Mouse (Mus musculus): ENCODE results near the gene 1700003E16Rik. TPM values are rescaled to one million over a fixed set of nuclear protein-coding genes. Genes with fewer than 3 reads are reported as not detected.

Gene 1700003E16Rik
- polyA plus RNA-seq, 1 experiment from 2014 or later, result 9.4 TPM

DNA sequence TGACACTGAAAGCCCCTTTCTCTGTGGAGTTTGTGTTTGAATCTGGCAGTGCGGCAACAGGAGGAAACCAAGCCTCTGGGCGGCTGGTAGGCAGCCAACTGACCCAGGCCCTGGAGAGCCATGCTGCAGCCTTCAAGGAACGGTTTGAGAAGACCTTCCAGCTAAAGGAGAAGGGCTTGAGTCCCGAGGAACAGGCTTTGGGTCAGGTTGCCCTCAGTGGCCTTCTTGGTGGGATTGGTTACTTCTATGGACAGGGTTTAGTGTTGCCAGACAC lies 39.1 kb upstream of the 1700003E16Rik start:
- H3K36me3 ChIP-seq (ENCODE audit: control insufficient read depth, insufficient read depth), result peaks cover 13% of the 10 kb centered on the region; the same call in 1 of the 2 replicates
- H3K4me3 ChIP-seq (replicated peaks; ENCODE audit: low read length), result no peak overlapping the region
- H3K27me3 ChIP-seq (replicated peaks; ENCODE audit: control insufficient read depth, insufficient read depth, low read length), result no peaks in the 10 kb centered on the region
- no peak overlapping the region for H3K4me2 ChIP-seq (ENCODE audit: low read length)
- H3K9ac ChIP-seq (replicated peaks; ENCODE audit: low read depth, low read length), result no peak overlapping the region
- WGBS, result 83% methylated on average over 4 of the region's 4 CpGs
- no peaks in the 10 kb centered on the region for H3K9me3 ChIP-seq (ENCODE audit: control insufficient read depth, low read length)
- H3K4me1 ChIP-seq (replicated peaks; ENCODE audit: control insufficient read depth, insufficient read depth, low read length), result peaks cover 37% of the 10 kb centered on the region
- H3K27ac ChIP-seq (ENCODE audit: low read length), result no peak overlapping the region
- no peak for ATAC-seq

DNA sequence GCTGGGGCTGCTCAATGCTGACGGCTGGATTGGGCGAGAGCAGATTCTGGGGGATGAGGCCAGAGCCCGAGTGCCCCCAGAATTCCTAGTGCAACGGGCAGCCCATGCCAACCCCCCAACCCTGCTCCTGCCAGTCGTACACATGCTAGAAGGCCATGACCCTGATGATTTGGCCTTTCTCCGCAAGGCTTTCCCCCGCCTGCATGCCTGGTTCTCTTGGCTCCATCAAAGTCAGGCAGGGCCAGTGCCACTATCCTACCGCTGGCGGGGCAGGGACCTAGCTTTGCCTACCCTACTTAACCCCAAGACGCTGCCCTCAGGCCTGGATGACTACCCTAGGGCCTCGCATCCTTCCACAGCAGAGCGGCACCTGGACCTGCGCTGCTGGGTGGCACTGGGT lies 38.6 kb upstream of the 1700003E16Rik start:
- ATAC-seq, result no peak
- 91% methylated on average over 13 of the region's 13 CpGs for WGBS
- Histone ChIP-seq H3K27ac (ENCODE audit: low read length) (no peak overlapping the region), H3K9ac (replicated peaks; ENCODE audit: low read depth, low read length) (no peak overlapping the region), H3K27me3 (replicated peaks; ENCODE audit: control insufficient read depth, insufficient read depth, low read length) (no peaks in the 10 kb centered on the region), H3K9me3 (ENCODE audit: control insufficient read depth, low read length) (no peaks in the 10 kb centered on the region), H3K4me3 (replicated peaks; ENCODE audit: low read length) (no peak overlapping the region), H3K36me3 (ENCODE audit: control insufficient read depth, insufficient read depth) (peaks cover 13% of the 10 kb centered on the region; the same call in 1 of the 2 replicates), H3K4me1 (replicated peaks; ENCODE audit: control insufficient read depth, insufficient read depth, low read length) (peaks cover 41% of the 10 kb centered on the region), H3K4me2 (ENCODE audit: low read length) (no peak overlapping the region)

DNA sequence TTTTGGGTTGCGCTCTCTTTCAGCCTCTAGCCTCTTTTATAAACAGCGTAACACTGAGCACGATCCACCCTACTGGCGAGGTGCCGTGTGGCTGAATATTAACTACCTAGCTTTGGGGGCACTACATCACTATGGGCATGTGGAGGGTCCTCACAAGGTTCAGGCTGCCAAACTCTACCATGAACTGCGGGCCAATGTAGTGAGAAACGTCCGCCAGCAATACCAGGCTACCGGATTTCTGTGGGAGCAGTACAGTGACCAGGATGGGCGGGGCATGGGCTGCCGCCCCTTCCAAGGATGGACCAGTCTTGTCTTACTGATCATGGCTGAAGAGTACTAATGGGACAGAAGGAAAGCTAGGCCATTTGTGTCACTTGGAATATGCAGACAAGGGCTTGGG lies 37.8 kb upstream of the 1700003E16Rik start:
- H3K4me2 ChIP-seq (ENCODE audit: low read length), result no peak overlapping the region
- 78% methylated on average over 11 of the region's 11 CpGs for whole genome bisulfite sequencing
- peaks cover 13% of the 10 kb centered on the region; the same call in 1 of the 2 replicates for H3K36me3 ChIP-seq (ENCODE audit: control insufficient read depth, insufficient read depth)
- no peak overlapping the region for H3K9ac ChIP-seq (replicated peaks; ENCODE audit: low read depth, low read length)
- H3K27me3 ChIP-seq (replicated peaks; ENCODE audit: control insufficient read depth, insufficient read depth, low read length), result no peaks in the 10 kb centered on the region
- peaks cover 47% of the 10 kb centered on the region for H3K4me1 ChIP-seq (replicated peaks; ENCODE audit: control insufficient read depth, insufficient read depth, low read length)
- H3K27ac ChIP-seq (ENCODE audit: low read length), result no peak overlapping the region
- no peak for ATAC-seq
- no peak overlapping the region for H3K4me3 ChIP-seq (replicated peaks; ENCODE audit: low read length)
- H3K9me3 ChIP-seq (ENCODE audit: control insufficient read depth, low read length), result no peaks in the 10 kb centered on the region

DNA sequence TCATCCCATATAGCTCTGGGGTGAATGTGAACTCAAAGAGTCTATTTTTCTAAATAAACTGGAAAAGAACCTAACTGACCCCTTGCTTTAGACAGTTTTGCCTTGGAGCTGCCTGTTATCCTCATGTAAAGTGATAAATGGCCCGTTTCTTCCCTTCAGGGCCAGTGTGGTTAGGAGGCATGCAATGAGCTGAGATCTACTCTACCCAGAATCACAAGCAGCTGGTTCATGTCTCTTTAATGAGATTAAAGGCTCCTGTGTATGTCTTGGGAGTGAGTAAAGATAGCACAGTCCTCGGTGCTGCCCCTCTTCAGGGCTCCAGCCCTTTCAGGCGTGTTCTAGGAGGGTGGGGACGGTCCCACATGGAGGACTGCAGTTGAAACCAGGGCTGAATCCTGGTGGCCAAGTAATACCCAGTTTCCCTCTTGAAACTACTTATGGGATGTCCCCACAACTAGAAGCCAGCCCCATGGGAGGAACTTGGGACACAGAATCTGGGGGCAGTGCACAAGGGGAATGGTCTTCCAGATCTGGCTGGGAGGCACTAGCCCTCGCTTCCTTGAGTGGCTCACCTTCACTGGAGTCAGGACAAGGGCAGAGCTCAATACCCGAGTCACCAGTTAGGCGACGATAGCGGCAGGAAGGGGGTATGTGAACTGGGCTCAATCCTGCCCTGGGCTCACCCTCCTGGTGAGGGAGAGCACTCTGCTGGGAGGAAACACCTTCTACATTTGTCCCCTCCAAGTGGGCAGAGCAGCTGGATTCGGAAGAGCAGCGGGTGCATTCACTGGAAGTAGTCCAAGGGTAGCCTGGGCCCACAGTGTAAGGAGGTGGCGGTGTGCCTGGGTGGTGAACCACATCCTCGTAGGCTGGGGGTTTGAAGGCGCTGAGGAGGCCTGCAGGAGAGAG lies 37.1 kb upstream of the 1700003E16Rik start:
- H3K27ac ChIP-seq (ENCODE audit: low read length), result no peak overlapping the region
- no peak overlapping the region; the same call in 1 of the 2 replicates for H3K4me2 ChIP-seq (ENCODE audit: low read length)
- no peaks in the 10 kb centered on the region for H3K9me3 ChIP-seq (ENCODE audit: control insufficient read depth, low read length)
- no peaks in the 10 kb centered on the region for H3K27me3 ChIP-seq (replicated peaks; ENCODE audit: control insufficient read depth, insufficient read depth, low read length)
- 83% methylated on average over 14 of the region's 14 CpGs for WGBS
- H3K4me3 ChIP-seq (replicated peaks; ENCODE audit: low read length), result no peak overlapping the region
- no peak for ATAC-seq
- H3K36me3 ChIP-seq (ENCODE audit: control insufficient read depth, insufficient read depth), result peaks cover 13% of the 10 kb centered on the region; the same call in 1 of the 2 replicates
- H3K9ac ChIP-seq (replicated peaks; ENCODE audit: low read depth, low read length), result no peak overlapping the region; the same call in 1 of the 2 replicates
- H3K4me1 ChIP-seq (replicated peaks; ENCODE audit: control insufficient read depth, insufficient read depth, low read length), result peaks cover 54% of the 10 kb centered on the region

DNA sequence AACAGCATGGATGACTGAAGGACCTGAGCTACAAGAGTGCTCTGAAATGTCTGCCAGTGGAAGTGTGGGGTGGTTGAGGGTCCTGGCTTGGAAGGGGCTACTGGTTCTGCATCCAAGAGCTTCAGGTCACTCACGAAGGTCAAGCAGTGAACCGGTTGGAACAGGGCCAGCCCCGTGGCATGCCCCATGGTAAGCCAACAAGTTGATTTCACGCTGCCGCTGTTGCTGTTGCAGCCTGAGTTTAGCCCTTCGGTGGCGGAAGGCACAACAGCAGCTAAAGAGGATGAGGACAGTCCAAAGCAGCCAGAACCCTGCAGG lies 36.5 kb upstream of the 1700003E16Rik start:
- Histone ChIP-seq H3K4me1 (replicated peaks; ENCODE audit: control insufficient read depth, insufficient read depth, low read length) (peaks cover 55% of the 10 kb centered on the region), H3K9me3 (ENCODE audit: control insufficient read depth, low read length) (no peaks in the 10 kb centered on the region), H3K36me3 (ENCODE audit: control insufficient read depth, insufficient read depth) (peaks cover 13% of the 10 kb centered on the region; the same call in 1 of the 2 replicates), H3K27ac (ENCODE audit: low read length) (no peak overlapping the region), H3K9ac (replicated peaks; ENCODE audit: low read depth, low read length) (peak overlapping the region; percentile 97), H3K27me3 (replicated peaks; ENCODE audit: control insufficient read depth, insufficient read depth, low read length) (no peaks in the 10 kb centered on the region), H3K4me2 (ENCODE audit: low read length) (peak overlapping the region; percentile 79), H3K4me3 (replicated peaks; ENCODE audit: low read length) (no peak overlapping the region)
- ATAC-seq, result no peak
- 86% methylated on average over 7 of the region's 7 CpGs for whole genome bisulfite sequencing

DNA sequence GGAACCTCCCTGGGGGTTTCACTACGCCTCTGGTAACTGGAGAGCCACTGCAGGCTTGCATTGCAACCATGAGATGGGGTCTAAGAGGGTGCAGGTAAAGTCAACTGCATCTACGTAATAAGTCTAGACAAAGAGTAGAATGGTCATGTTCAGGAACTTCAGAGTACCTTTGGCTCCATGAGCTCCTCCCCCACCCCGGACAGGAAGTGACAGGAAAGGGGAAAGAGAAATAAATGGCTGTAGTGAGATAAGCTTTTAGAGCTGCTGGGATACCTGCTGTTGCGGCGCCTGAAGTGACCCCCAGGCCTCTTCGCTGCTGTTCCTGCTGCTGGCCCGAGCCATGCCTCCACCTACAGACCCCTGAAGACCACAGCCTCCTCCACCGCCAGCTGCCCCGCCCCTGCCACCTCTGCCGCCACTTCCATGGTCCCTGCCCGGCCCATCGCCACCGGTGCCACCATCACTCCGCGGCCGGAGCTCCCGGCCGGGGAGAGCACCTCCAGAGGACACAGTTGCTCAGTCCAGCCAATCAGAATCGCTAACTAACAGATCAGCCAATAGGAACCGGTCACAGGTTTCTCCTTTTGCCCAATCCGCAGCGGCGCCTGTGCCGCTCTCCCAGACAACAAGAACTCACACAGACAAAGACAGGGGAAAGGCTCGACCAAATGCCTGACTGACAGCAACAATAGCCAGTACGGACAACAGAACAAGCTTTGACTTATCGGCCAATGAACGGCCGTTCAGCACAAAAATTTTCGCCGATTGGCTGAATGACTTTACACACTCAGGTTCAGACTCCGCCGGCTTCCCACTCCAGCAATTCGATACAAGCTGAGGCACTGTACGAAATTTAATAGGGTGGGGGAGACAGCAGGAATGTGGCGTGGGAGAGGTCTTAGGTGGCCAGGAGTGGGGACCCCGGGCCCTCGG lies 35.0 kb upstream of the 1700003E16Rik start, which contains the start of gene Wbp1:
Gene Wbp1, minus strand, starts transcription at position 630 of the 933 bp plus-strand sequence.
- peak within 1 kb of the TSS; percentile 98 for H3K27ac ChIP-seq (ENCODE audit: low read length)
- ATAC-seq, result peak; percentile 96
- H3K9ac ChIP-seq (replicated peaks; ENCODE audit: low read depth, low read length), result peak within 1 kb of the TSS; percentile 97
- peaks cover 13% of the 10 kb centered on the region; the same call in 1 of the 2 replicates for H3K36me3 ChIP-seq (ENCODE audit: control insufficient read depth, insufficient read depth)
- WGBS, result under 1% methylated on average over 38 of the region's 38 CpGs
- H3K27me3 ChIP-seq (replicated peaks; ENCODE audit: control insufficient read depth, insufficient read depth, low read length), result no peaks in the 10 kb centered on the region
- H3K4me1 ChIP-seq (replicated peaks; ENCODE audit: control insufficient read depth, insufficient read depth, low read length), result peaks cover 48% of the 10 kb centered on the region
- H3K4me2 ChIP-seq (ENCODE audit: low read length), result peak within 1 kb of the TSS; percentile 98
- H3K9me3 ChIP-seq (ENCODE audit: control insufficient read depth, low read length), result no peaks in the 10 kb centered on the region
- peak within 1 kb of the TSS; percentile 86 for H3K4me3 ChIP-seq (replicated peaks; ENCODE audit: low read length)

DNA sequence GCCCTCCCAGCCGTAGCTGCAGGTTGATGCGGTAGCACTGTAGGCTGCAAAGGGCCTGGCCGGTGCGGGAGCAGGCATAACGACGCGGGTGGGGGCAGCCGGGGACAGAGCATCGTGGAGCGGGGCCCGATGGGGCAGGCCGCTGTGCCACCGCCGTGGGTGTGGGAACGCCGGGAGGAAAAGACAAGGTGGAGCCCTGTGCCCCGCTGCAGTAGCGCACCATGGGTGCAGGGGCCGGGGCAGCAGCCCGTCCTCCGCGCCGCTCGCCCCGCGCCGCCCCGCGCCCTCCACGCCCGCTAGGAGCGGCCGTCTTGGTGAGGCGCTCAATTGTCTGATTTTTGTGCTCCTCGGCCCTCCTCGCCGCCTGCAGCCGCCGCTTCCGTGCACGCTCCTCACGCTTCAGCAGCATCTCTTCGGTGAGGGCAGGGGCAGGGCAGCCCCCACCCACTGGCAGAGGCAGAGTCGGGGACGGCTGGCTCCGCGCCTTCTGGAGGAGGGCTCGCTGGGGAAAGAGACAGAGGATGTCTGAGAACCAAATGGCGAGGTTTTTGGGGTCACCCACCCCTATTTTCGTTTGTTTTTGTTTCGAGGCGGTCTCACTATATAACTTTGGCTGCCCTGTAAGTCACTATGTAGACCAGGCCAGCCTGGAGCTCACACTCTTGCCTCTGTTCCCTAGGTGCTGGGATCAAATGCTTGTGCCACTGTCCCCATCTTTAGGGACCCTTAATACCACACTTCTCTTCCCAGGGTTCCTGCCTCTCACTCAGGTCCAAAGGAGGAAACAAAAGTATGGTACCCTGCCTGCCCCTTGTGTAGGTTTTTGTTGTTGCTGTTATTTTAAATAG lies 34.1 kb upstream of the 1700003E16Rik start:
- peak; percentile 49 for ATAC-seq
- no peaks in the 10 kb centered on the region for H3K9me3 ChIP-seq (ENCODE audit: control insufficient read depth, low read length)
- peak overlapping the region; percentile 98 for H3K27ac ChIP-seq (ENCODE audit: low read length)
- peaks cover 40% of the 10 kb centered on the region for H3K4me1 ChIP-seq (replicated peaks; ENCODE audit: control insufficient read depth, insufficient read depth, low read length)
- WGBS, result 1% methylated on average over 52 of the region's 52 CpGs
- H3K36me3 ChIP-seq (ENCODE audit: control insufficient read depth, insufficient read depth), result peaks cover 9% of the 10 kb centered on the region; the same call in 1 of the 2 replicates
- H3K9ac ChIP-seq (replicated peaks; ENCODE audit: low read depth, low read length), result peak overlapping the region; percentile 96
- H3K27me3 ChIP-seq (replicated peaks; ENCODE audit: control insufficient read depth, insufficient read depth, low read length), result no peaks in the 10 kb centered on the region
- peak overlapping the region; percentile 98 for H3K4me2 ChIP-seq (ENCODE audit: low read length)
- H3K4me3 ChIP-seq (replicated peaks; ENCODE audit: low read length), result peak overlapping the region; percentile 86

DNA sequence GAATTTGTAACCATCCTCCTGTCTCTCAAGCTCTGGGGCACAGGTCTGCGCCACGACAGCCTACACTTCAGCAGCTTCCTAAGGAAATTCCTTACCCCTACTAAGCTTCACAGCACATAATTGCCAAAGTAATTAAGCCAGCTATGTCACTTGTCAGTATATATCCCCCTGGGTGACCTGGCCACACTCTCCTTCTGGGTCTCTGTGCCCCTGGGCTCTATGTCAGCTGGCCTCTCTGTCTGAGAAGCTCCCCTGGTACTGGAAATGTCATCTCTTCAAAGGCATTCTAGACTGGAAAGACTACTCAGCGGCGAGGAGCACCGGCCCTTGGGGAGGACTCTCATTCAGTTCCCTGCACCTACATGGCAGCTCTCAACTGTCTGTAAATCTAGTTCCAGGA lies 33.2 kb upstream of the 1700003E16Rik start:
- Histone ChIP-seq H3K4me1 (replicated peaks; ENCODE audit: control insufficient read depth, insufficient read depth, low read length) (peaks cover 38% of the 10 kb centered on the region), H3K4me2 (ENCODE audit: low read length) (peak overlapping the region; percentile 98; the same call in 1 of the 2 replicates), H3K27ac (ENCODE audit: low read length) (no peak overlapping the region), H3K27me3 (replicated peaks; ENCODE audit: control insufficient read depth, insufficient read depth, low read length) (no peaks in the 10 kb centered on the region), H3K9me3 (ENCODE audit: control insufficient read depth, low read length) (no peaks in the 10 kb centered on the region), H3K4me3 (replicated peaks; ENCODE audit: low read length) (no peak overlapping the region), H3K9ac (replicated peaks; ENCODE audit: low read depth, low read length) (peak overlapping the region; percentile 1; the same call in 1 of the 2 replicates), H3K36me3 (ENCODE audit: control insufficient read depth, insufficient read depth) (peaks cover 7% of the 10 kb centered on the region; the same call in 1 of the 2 replicates)
- 80% methylated on average over 5 of the region's 5 CpGs for WGBS
- no peak for ATAC-seq
